Mouse (Mus musculus) cerebellum, adult 2 months (tissue): ENCODE data around the gene Tulp1.

Experiments
- CTCF ChIP-seq: fragments of 200-500 bp; IDR thresholded peaks from 2 replicates; pipeline ENCODE4 v1.5.1; 2011; ENCODE audit warnings: low read depth, mild to moderate bottlenecking, control low read depth, low read length, moderate library complexity, borderline replicate concordance; ENCODE audit not compliant: insufficient read depth
- POLR2A ChIP-seq: fragments of 200-500 bp; IDR thresholded peaks from 2 replicates; pipeline ENCODE4 v1.6.1; 2011; ENCODE audit warnings: low read length, control low read depth, borderline replicate concordance; ENCODE audit not compliant: insufficient read depth

DNA sequence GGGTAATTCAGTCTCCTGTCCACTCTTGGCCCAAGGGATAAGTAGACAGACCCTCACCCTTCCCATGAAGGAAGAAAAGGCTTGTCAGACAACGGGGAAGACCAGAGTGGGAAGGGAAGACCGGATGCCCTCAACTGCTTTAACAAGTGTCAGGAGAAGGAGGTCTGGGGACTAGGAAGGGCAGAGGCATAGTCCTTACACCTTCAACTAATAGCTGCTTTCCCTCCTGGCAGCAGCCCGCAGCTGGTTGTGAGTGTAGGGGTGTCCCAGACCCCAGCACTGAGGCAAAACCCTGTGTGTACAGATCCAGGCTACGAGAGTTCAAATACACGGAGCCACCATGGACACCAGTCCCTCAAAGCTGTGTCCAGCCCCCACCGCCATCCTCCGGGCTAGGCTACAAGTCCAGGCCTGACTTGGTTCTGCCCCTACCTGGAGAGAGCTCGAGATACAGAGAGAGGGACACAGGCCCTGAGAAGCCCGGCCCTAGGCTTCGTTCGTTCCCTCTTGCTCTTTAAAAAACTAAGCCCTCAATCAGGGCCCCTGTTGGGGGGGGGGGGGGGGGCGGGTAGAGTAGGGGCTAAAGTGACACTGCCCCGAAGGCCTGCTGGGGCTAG, 15.7 kb downstream of the Tulp1 start:
- TF ChIP-seq CTCF = no peak
- no peak for TF ChIP-seq POLR2A
